Mouse (Mus musculus): ENCODE data around the gene Olfr456. TPM values are rescaled to one million over a fixed set of nuclear protein-coding genes. Genes with fewer than 3 reads are reported as not detected.
"Not testable (repeated sequence)": the region's sequence is repeated elsewhere in the genome, so short reads cannot be mapped to it uniquely, and the experiment has no call there.

Gene Olfr456
- polyA plus RNA-seq (2015; fragmentation: Nextera tagmentation; extraction: Ambion mirVana): 0.14 and 0.18 TPM in 2 replicates

- 52% methylated on average over 1 of the region's 1 CpGs for WGBS
- Histone ChIP-seq H3K4me3 (ENCODE audit: low read length) (no peak within 1 kb of the TSS), H3K27me3 (ENCODE audit: control insufficient read depth, insufficient read depth, low read length) (no peaks in the 10 kb centered on the region), H3K36me3 (ENCODE audit: control insufficient read depth, insufficient read depth) (no peaks in the 10 kb centered on the region), H3K4me1 (ENCODE audit: control insufficient read depth, insufficient read depth, low read length) (no peaks in the 10 kb centered on the region), H3K27ac (ENCODE audit: low read length) (no peak within 1 kb of the TSS), H3K9me3 (replicated peaks; ENCODE audit: control insufficient read depth, low read length) (no peaks in the 10 kb centered on the region), H3K4me2 (ENCODE audit: low read depth, low read length) (no peak within 1 kb of the TSS), H3K9ac (ENCODE audit: low read length) (no peak within 1 kb of the TSS)
- ATAC-seq (replicated peaks; ENCODE audit: extremely low read depth, insufficient read depth, low FRiP score): no peak
Observed at GRCm38 (mm10) chr6:42487114-42487513, at the start of gene Olfr456. Olfr456 (minus strand) TSS chr6:42487214.

- 49% methylated on average over 1 of the region's 1 CpGs for WGBS
- ATAC-seq (replicated peaks; ENCODE audit: extremely low read depth, insufficient read depth, low FRiP score): no peak
Observed at GRCm38 (mm10) chr6:42513461-42513860, 26.4 kb upstream of the Olfr456 start.

GRCm38 (mm10) chr6:42509311-42509710 lies 22.3 kb upstream of the Olfr456 start:
- no peak overlapping the region for H3K27ac ChIP-seq (ENCODE audit: low read length)
- H3K4me1 ChIP-seq (ENCODE audit: control insufficient read depth, insufficient read depth, low read length): no peaks in the 10 kb centered on the region
- no peaks in the 10 kb centered on the region for H3K36me3 ChIP-seq (ENCODE audit: control insufficient read depth, insufficient read depth)
- no peaks in the 10 kb centered on the region for H3K27me3 ChIP-seq (ENCODE audit: control insufficient read depth, insufficient read depth, low read length)
- ATAC-seq (replicated peaks; ENCODE audit: extremely low read depth, insufficient read depth, low FRiP score): no peak
- H3K9me3 ChIP-seq (replicated peaks; ENCODE audit: control insufficient read depth, low read length): no peaks in the 10 kb centered on the region
- no peak overlapping the region for H3K9ac ChIP-seq (ENCODE audit: low read length)
- H3K4me3 ChIP-seq (ENCODE audit: low read length): no peak overlapping the region
- no peak overlapping the region for H3K4me2 ChIP-seq (ENCODE audit: low read depth, low read length)

More at GRCm38 (mm10) chr6:42513461-42513860, 26.4 kb upstream of the Olfr456 start:
- no peak overlapping the region for H3K4me2 ChIP-seq (ENCODE audit: low read depth, low read length)
- H3K27ac ChIP-seq (ENCODE audit: low read length): no peak overlapping the region
- no peaks in the 10 kb centered on the region for H3K27me3 ChIP-seq (ENCODE audit: control insufficient read depth, insufficient read depth, low read length)
- H3K36me3 ChIP-seq (ENCODE audit: control insufficient read depth, insufficient read depth): no peaks in the 10 kb centered on the region
- no peak overlapping the region for H3K9ac ChIP-seq (ENCODE audit: low read length)
- no peaks in the 10 kb centered on the region for H3K9me3 ChIP-seq (replicated peaks; ENCODE audit: control insufficient read depth, low read length)
- H3K4me1 ChIP-seq (ENCODE audit: control insufficient read depth, insufficient read depth, low read length): no peaks in the 10 kb centered on the region
- no peak overlapping the region for H3K4me3 ChIP-seq (ENCODE audit: low read length)

- H3K9me3 ChIP-seq (replicated peaks; ENCODE audit: control insufficient read depth, low read length): no peaks in the 10 kb centered on the region
- no peak overlapping the region for H3K4me2 ChIP-seq (ENCODE audit: low read depth, low read length)
- H3K9ac ChIP-seq (ENCODE audit: low read length): no peak overlapping the region
- H3K4me3 ChIP-seq (ENCODE audit: low read length): no peak overlapping the region
- 59% methylated on average over 2 of the region's 2 CpGs for WGBS
- H3K36me3 ChIP-seq (ENCODE audit: control insufficient read depth, insufficient read depth): no peaks in the 10 kb centered on the region
- ATAC-seq (replicated peaks; ENCODE audit: extremely low read depth, insufficient read depth, low FRiP score): no peak
- H3K27ac ChIP-seq (ENCODE audit: low read length): no peak overlapping the region
- no peaks in the 10 kb centered on the region for H3K4me1 ChIP-seq (ENCODE audit: control insufficient read depth, insufficient read depth, low read length)
- H3K27me3 ChIP-seq (ENCODE audit: control insufficient read depth, insufficient read depth, low read length): no peaks in the 10 kb centered on the region
Observed at GRCm38 (mm10) chr6:42503478-42503877, 16.5 kb upstream of the Olfr456 start.

- no peak overlapping the region for H3K4me3 ChIP-seq (ENCODE audit: low read length)
- WGBS: 42% methylated on average over 1 of the region's 1 CpGs
- H3K4me1 ChIP-seq (ENCODE audit: control insufficient read depth, insufficient read depth, low read length): no peaks in the 10 kb centered on the region
- ATAC-seq (replicated peaks; ENCODE audit: extremely low read depth, insufficient read depth, low FRiP score): no peak
- no peaks in the 10 kb centered on the region for H3K27me3 ChIP-seq (ENCODE audit: control insufficient read depth, insufficient read depth, low read length)
- no peak overlapping the region for H3K4me2 ChIP-seq (ENCODE audit: low read depth, low read length)
- no peaks in the 10 kb centered on the region for H3K9me3 ChIP-seq (replicated peaks; ENCODE audit: control insufficient read depth, low read length)
- H3K36me3 ChIP-seq (ENCODE audit: control insufficient read depth, insufficient read depth): no peaks in the 10 kb centered on the region
- no peak overlapping the region for H3K27ac ChIP-seq (ENCODE audit: low read length)
- no peak overlapping the region for H3K9ac ChIP-seq (ENCODE audit: low read length)
Observed at GRCm38 (mm10) chr6:42489731-42490130, 2.7 kb upstream of the Olfr456 start.

DNA sequence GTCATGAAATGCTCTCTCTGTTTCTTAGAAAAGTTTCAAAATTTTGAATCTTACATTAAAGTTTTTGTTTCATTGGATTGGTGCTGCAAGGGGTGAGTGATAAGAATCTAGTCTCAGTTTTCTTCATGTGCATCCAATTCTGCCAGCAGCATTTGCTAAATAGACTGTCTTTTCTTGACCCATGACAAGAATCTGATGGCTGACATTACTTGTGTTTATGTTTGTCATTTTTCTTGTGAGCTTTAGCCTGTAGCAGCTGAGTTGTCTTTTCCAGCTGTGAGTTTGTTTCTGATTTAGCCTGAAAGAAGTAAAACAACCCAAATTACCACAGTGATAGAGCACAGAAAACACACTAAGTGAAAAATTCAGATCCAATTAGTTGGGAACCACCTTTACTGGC lies 2.4 kb downstream of the Olfr456 start:
- H3K36me3 ChIP-seq (ENCODE audit: control insufficient read depth, insufficient read depth): no peaks in the 10 kb centered on the region
- no peaks in the 10 kb centered on the region for H3K9me3 ChIP-seq (replicated peaks; ENCODE audit: control insufficient read depth, low read length)
- H3K4me1 ChIP-seq (ENCODE audit: control insufficient read depth, insufficient read depth, low read length): no peaks in the 10 kb centered on the region
- H3K4me3 ChIP-seq (ENCODE audit: low read length): no peak overlapping the region
- no peaks in the 10 kb centered on the region for H3K27me3 ChIP-seq (ENCODE audit: control insufficient read depth, insufficient read depth, low read length)
- no peak overlapping the region for H3K27ac ChIP-seq (ENCODE audit: low read length)
- no peak overlapping the region for H3K9ac ChIP-seq (ENCODE audit: low read length)
- no peak overlapping the region for H3K4me2 ChIP-seq (ENCODE audit: low read depth, low read length)
- no peak for ATAC-seq (replicated peaks; ENCODE audit: extremely low read depth, insufficient read depth, low FRiP score)

- Histone ChIP-seq H3K27ac (ENCODE audit: low read length) (no peak within 1 kb of the TSS), H3K4me3 (ENCODE audit: low read length) (no peak within 1 kb of the TSS), H3K4me1 (ENCODE audit: control insufficient read depth, insufficient read depth, low read length) (no peaks in the 10 kb centered on the region), H3K4me2 (ENCODE audit: low read depth, low read length) (no peak within 1 kb of the TSS), H3K9ac (ENCODE audit: low read length) (no peak within 1 kb of the TSS), H3K9me3 (replicated peaks; ENCODE audit: control insufficient read depth, low read length) (no peaks in the 10 kb centered on the region), H3K27me3 (ENCODE audit: control insufficient read depth, insufficient read depth, low read length) (no peaks in the 10 kb centered on the region), H3K36me3 (ENCODE audit: control insufficient read depth, insufficient read depth) (no peaks in the 10 kb centered on the region)
- ATAC-seq (replicated peaks; ENCODE audit: extremely low read depth, insufficient read depth, low FRiP score): no peak
- WGBS: 63% methylated on average over 1 of the region's 1 CpGs
Observed at GRCm38 (mm10) chr6:42476235-42476634, 10.8 kb downstream of the Olfr456 start, which contains the start of gene Olfr457. Olfr457 (minus strand) TSS chr6:42476335.

DNA sequence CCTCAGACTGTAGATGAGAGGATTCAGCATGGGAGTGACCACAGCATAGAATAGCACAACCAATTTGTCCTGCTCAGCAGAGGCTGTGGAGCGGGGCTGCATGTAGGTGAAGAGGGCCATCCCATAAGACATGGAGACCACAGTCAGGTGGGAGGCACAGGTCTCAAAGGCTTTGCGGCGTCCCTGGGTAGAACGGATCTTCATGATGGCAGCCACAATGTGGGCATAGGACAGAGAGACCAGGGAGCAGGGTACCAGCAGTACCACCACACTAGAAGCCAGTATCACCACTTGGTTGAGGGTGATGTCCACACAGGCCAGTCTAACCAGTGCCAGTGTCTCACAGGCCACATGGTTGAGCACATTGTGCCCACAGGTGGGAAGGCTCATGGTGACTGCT lies 15.7 kb downstream of the Olfr456 start:
- not testable (repeated sequence) for H3K4me3 ChIP-seq (ENCODE audit: low read length); H3K9me3 ChIP-seq (replicated peaks; ENCODE audit: control insufficient read depth, low read length); ATAC-seq (replicated peaks; ENCODE audit: extremely low read depth, insufficient read depth, low FRiP score); H3K27ac ChIP-seq (ENCODE audit: low read length); H3K4me1 ChIP-seq (ENCODE audit: control insufficient read depth, insufficient read depth, low read length); H3K27me3 ChIP-seq (ENCODE audit: control insufficient read depth, insufficient read depth, low read length); H3K4me2 ChIP-seq (ENCODE audit: low read depth, low read length); H3K36me3 ChIP-seq (ENCODE audit: control insufficient read depth, insufficient read depth); H3K9ac ChIP-seq (ENCODE audit: low read length)
- 89% methylated on average over 4 of the region's 4 CpGs for WGBS

DNA sequence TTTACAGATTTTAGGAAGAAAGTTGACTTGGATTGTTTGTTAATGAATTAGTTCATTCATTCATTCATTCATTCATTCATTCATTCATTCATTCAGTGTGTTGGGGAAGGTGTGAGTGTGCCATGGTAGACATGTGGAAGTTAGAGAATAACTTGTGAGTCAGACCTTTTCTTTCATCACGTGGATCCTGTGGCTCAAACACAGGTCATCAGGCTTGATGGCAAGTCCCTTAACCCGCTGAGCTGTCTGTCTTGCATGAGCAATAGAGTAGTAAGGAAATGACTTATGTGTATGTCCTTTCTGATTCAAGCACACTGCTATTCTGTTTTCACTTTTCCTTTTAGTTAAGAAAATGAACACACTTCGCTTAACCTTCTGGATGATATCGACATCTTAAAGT lies 16.5 kb downstream of the Olfr456 start:
- Histone ChIP-seq H3K4me2 (ENCODE audit: low read depth, low read length) (no peak overlapping the region), H3K36me3 (ENCODE audit: control insufficient read depth, insufficient read depth) (no peaks in the 10 kb centered on the region), H3K27ac (ENCODE audit: low read length) (no peak overlapping the region), H3K9ac (ENCODE audit: low read length) (no peak overlapping the region), H3K27me3 (ENCODE audit: control insufficient read depth, insufficient read depth, low read length) (no peaks in the 10 kb centered on the region), H3K4me3 (ENCODE audit: low read length) (no peak overlapping the region), H3K4me1 (ENCODE audit: control insufficient read depth, insufficient read depth, low read length) (no peaks in the 10 kb centered on the region), H3K9me3 (replicated peaks; ENCODE audit: control insufficient read depth, low read length) (no peaks in the 10 kb centered on the region)
- no peak for ATAC-seq (replicated peaks; ENCODE audit: extremely low read depth, insufficient read depth, low FRiP score)
- 86% methylated on average over 4 of the region's 4 CpGs for WGBS

DNA sequence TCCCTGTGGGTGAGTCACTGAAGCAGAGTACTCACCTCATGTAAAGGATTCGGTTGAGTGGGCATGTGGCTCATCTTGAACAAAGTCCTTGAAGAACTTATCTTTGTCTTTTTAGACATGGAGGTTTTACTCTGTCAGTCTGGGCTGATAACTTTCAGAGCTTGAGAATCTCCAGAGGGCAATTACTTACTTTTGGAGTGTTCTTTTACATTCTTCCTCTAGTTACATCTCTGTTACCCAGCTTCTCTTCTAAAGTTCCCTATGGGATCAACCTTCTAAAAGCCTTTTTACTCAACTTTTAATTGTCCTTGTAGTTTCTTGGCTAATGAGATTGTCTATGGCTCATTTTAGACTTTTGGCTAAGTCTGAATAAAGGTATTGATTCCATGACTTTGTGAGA lies 21.9 kb downstream of the Olfr456 start, which contains the start of gene Olfr458:
Olfr458 (minus strand) TSS at position 101 of the 400 bp plus-strand sequence.
- WGBS: 44% methylated on average over 1 of the region's 1 CpGs
- ATAC-seq (replicated peaks; ENCODE audit: extremely low read depth, insufficient read depth, low FRiP score): no peak
- Histone ChIP-seq H3K4me3 (ENCODE audit: low read length) (no peak within 1 kb of the TSS), H3K9me3 (replicated peaks; ENCODE audit: control insufficient read depth, low read length) (no peaks in the 10 kb centered on the region), H3K27ac (ENCODE audit: low read length) (no peak within 1 kb of the TSS), H3K4me1 (ENCODE audit: control insufficient read depth, insufficient read depth, low read length) (no peaks in the 10 kb centered on the region), H3K9ac (ENCODE audit: low read length) (no peak within 1 kb of the TSS), H3K27me3 (ENCODE audit: control insufficient read depth, insufficient read depth, low read length) (no peaks in the 10 kb centered on the region), H3K36me3 (ENCODE audit: control insufficient read depth, insufficient read depth) (no peaks in the 10 kb centered on the region), H3K4me2 (ENCODE audit: low read depth, low read length) (no peak within 1 kb of the TSS)

Data from heart, embryonic 16.5 days (tissue).